Mouse (Mus musculus) hindbrain, embryonic 16.5 days (tissue): Measurements from ENCODE around the gene Dcaf15. TPM values are rescaled to one million over a fixed set of nuclear protein-coding genes. Genes with fewer than 3 reads are reported as not detected.
A peak's percentile ranks its signal among the peaks of the same experiment; 100 is the strongest.

Experiments
- ATAC-seq: fragments of 200-750 bp; cut with Nextera tagmentation; 2 replicates; pipeline ENCODE4 v1.8.0; 2017; ENCODE audit warnings: moderate TSS enrichment, moderate library complexity
- H3K27ac ChIP-seq: fragments of 300-500 bp; sonication (generic); 2 replicates; pipeline ENCODE4 v1.5.1; 2014; ENCODE audit warnings: low read depth, mild to moderate bottlenecking, control low read depth, low read length, moderate library complexity
- H3K27me3 ChIP-seq: fragments of 300-500 bp; sonication (generic); replicated peaks from 2 replicates; pipeline ENCODE4 v1.6.1; 2014; ENCODE audit warnings: low read length; ENCODE audit not compliant: control insufficient read depth, insufficient read depth
- H3K36me3 ChIP-seq: fragments of 300-500 bp; sonication (generic); 2 replicates; pipeline ENCODE4 v1.6.1; 2014; ENCODE audit warnings: mild to moderate bottlenecking, low read length, moderate library complexity, mixed read lengths; ENCODE audit not compliant: control insufficient read depth, insufficient read depth
- H3K4me1 ChIP-seq: fragments of 300-500 bp; sonication (generic); 2 replicates; pipeline ENCODE4 v1.6.1; 2014; ENCODE audit warnings: low read depth, low read length; ENCODE audit not compliant: control insufficient read depth, insufficient read depth
- H3K4me2 ChIP-seq: fragments of 300-500 bp; sonication (generic); 2 replicates; pipeline ENCODE4 v1.6.1; 2014; ENCODE audit warnings: mild to moderate bottlenecking, low read length, control low read depth, moderate library complexity
- H3K4me3 ChIP-seq: fragments of 300-500 bp; sonication (generic); 2 replicates; pipeline ENCODE4 v1.5.1; 2014; ENCODE audit warnings: mild to moderate bottlenecking, low read length, control low read depth, moderate library complexity
- H3K9ac ChIP-seq: fragments of 300-500 bp; sonication (generic); 2 replicates; pipeline ENCODE4 v1.6.1; 2014; ENCODE audit warnings: low read depth, mild to moderate bottlenecking, control low read depth, low read length, moderate library complexity
- H3K9me3 ChIP-seq: fragments of 300-500 bp; sonication (generic); 2 replicates; pipeline ENCODE4 v1.6.1; 2014; ENCODE audit warnings: mild to moderate bottlenecking, low read length, moderate library complexity; ENCODE audit not compliant: control insufficient read depth
- WGBS: fragments of 180-500 bp; shearing (Covaris S2); extraction: QIAGEN DNeasy Blood & Tissue Kit; methylation state at CpG from one replicate; pipeline ENCODE4 v1.1.7; 2014; 5-methylcytosine and 5-hydroxymethylcytosine counted together
- polyA plus RNA-seq: library from polyadenylated mRNA; unstranded; fragments of >200 nt; fragmentation: Nextera tagmentation; extraction: Ambion mirVana; gene quantifications from 2 replicates; pipeline ENCODE4 v1.2.1, GENCODE M21; 2015

Dcaf15 gene
- polyA plus RNA-seq, 1 experiment from 2014 or later, result 21.5 TPM

GRCm38 (mm10) chr8:84065037-84065436, 39.5 kb downstream of the Dcaf15 start, which contains the start of gene Gm10643:
TSS of gene Gm10643 (minus strand) at chr8:84065137.
- no peak for ATAC-seq
- Histone ChIP-seq H3K36me3 (no peaks in the 10 kb centered on the region), H3K9me3 (no peaks in the 10 kb centered on the region), H3K9ac (peak within 1 kb of the TSS; percentile 75), H3K4me1 (peaks cover 25% of the 10 kb centered on the region), H3K27me3 (no peaks in the 10 kb centered on the region), H3K27ac (peak within 1 kb of the TSS; percentile 82), H3K4me2 (peak within 1 kb of the TSS; percentile 87), H3K4me3 (peak within 1 kb of the TSS; percentile 94)
- WGBS, result 92% methylated on average over 1 of the region's 1 CpGs

GRCm38 (mm10) chr8:84063861-84064610, 40.5 kb downstream of the Dcaf15 start:
- no peak overlapping the region for H3K27ac ChIP-seq
- peaks cover 17% of the 10 kb centered on the region for H3K4me1 ChIP-seq
- no peaks in the 10 kb centered on the region for H3K27me3 ChIP-seq
- H3K36me3 ChIP-seq, result no peaks in the 10 kb centered on the region
- H3K9ac ChIP-seq, result no peak overlapping the region
- ATAC-seq, result no peak
- no peak overlapping the region for H3K4me3 ChIP-seq
- H3K9me3 ChIP-seq, result no peaks in the 10 kb centered on the region
- H3K4me2 ChIP-seq, result no peak overlapping the region
- WGBS, result 76% methylated on average over 8 of the region's 8 CpGs

- H3K4me2 ChIP-seq, result no peak overlapping the region
- H3K4me1 ChIP-seq, result no peaks in the 10 kb centered on the region
- 84% methylated on average over 2 of the region's 2 CpGs for WGBS
- H3K9ac ChIP-seq, result no peak overlapping the region
- no peak for ATAC-seq
- no peaks in the 10 kb centered on the region for H3K36me3 ChIP-seq
- H3K27ac ChIP-seq, result no peak overlapping the region
- no peak overlapping the region for H3K4me3 ChIP-seq
- H3K27me3 ChIP-seq, result no peaks in the 10 kb centered on the region
- H3K9me3 ChIP-seq, result no peaks in the 10 kb centered on the region
Observed at GRCm38 (mm10) chr8:84060245-84060644, 44.3 kb downstream of the Dcaf15 start.

GRCm38 (mm10) chr8:84059226-84059625, 45.3 kb downstream of the Dcaf15 start:
- no peak overlapping the region for H3K4me2 ChIP-seq
- ATAC-seq, result no peak
- H3K9ac ChIP-seq, result no peak overlapping the region
- 92% methylated on average over 2 of the region's 2 CpGs for WGBS
- H3K36me3 ChIP-seq, result no peaks in the 10 kb centered on the region
- H3K27ac ChIP-seq, result no peak overlapping the region
- no peak overlapping the region for H3K4me3 ChIP-seq
- no peaks in the 10 kb centered on the region for H3K4me1 ChIP-seq
- H3K9me3 ChIP-seq, result no peaks in the 10 kb centered on the region
- no peaks in the 10 kb centered on the region; the same call in 1 of the 2 replicates for H3K27me3 ChIP-seq

GRCm38 (mm10) chr8:84057827-84058226, 46.7 kb downstream of the Dcaf15 start:
- Histone ChIP-seq H3K27me3 (no peaks in the 10 kb centered on the region; the same call in 1 of the 2 replicates), H3K27ac (no peak overlapping the region), H3K9me3 (no peaks in the 10 kb centered on the region), H3K9ac (no peak overlapping the region), H3K4me1 (no peaks in the 10 kb centered on the region), H3K4me3 (no peak overlapping the region), H3K36me3 (no peaks in the 10 kb centered on the region), H3K4me2 (no peak overlapping the region)
- ATAC-seq, result no peak
- 96% methylated on average over 1 of the region's 1 CpGs for WGBS

- ATAC-seq, result no peak
- 93% methylated on average over 5 of the region's 5 CpGs for WGBS
- Histone ChIP-seq H3K4me1 (no peaks in the 10 kb centered on the region), H3K36me3 (no peaks in the 10 kb centered on the region), H3K9me3 (no peaks in the 10 kb centered on the region), H3K4me3 (no peak overlapping the region), H3K9ac (no peak overlapping the region), H3K27ac (no peak overlapping the region), H3K4me2 (no peak overlapping the region), H3K27me3 (no peaks in the 10 kb centered on the region; the same call in 1 of the 2 replicates)
Observed at GRCm38 (mm10) chr8:84053229-84053628, 51.3 kb downstream of the Dcaf15 start.

- WGBS, result 76% methylated on average over 3 of the region's 3 CpGs
Observed at GRCm38 (mm10) chr8:84052746-84053145, 51.8 kb downstream of the Dcaf15 start.

GRCm38 (mm10) chr8:84048171-84048570, 56.4 kb downstream of the Dcaf15 start:
- Histone ChIP-seq H3K27ac (no peak overlapping the region), H3K4me3 (no peak overlapping the region), H3K27me3 (peaks cover 21% of the 10 kb centered on the region), H3K9ac (no peak overlapping the region), H3K36me3 (no peaks in the 10 kb centered on the region), H3K4me1 (0 out of 2 replicates have a peak, but pooled peaks cover 2% of the 10 kb centered on the region), H3K9me3 (no peaks in the 10 kb centered on the region), H3K4me2 (no peak overlapping the region)
- no peak for ATAC-seq
- 78% methylated on average over 5 of the region's 5 CpGs for WGBS

More at GRCm38 (mm10) chr8:84052746-84053145, 51.8 kb downstream of the Dcaf15 start:
- H3K4me2 ChIP-seq, result no peak overlapping the region
- H3K9me3 ChIP-seq, result no peaks in the 10 kb centered on the region
- no peak overlapping the region for H3K27ac ChIP-seq
- no peak overlapping the region for H3K4me3 ChIP-seq
- no peak for ATAC-seq
- no peak overlapping the region for H3K9ac ChIP-seq
- no peaks in the 10 kb centered on the region for H3K4me1 ChIP-seq
- no peaks in the 10 kb centered on the region; the same call in 1 of the 2 replicates for H3K27me3 ChIP-seq
- H3K36me3 ChIP-seq, result no peaks in the 10 kb centered on the region
